Mouse (Mus musculus) adrenal gland, postnatal 4 days (tissue): Measurements from ENCODE around the gene Olfr1287. TPM values are rescaled to one million over a fixed set of nuclear protein-coding genes. Genes with fewer than 3 reads are reported as not detected.

ENCODE experiments used
- DNase-seq, 2 experiments: peaks; one replicate each; pipeline ENCODE4 v3.0.0; 2021 to 2022; ENCODE audit warnings: low spot score in 2 of 2, mixed read lengths in 2 of 2
- long read RNA-seq, 2 experiments: library from polyadenylated mRNA; stranded (forward); transcript quantifications; one replicate each; pipeline ENCODE4 v2.0.0; 2021
- total RNA-seq, 2 experiments: library from RNA; stranded (reverse); gene quantifications; 2 replicates each; pipeline ENCODE4 v1.2.3; 2021

The Olfr1287 gene
- not detected for total RNA-seq
- long read RNA-seq, experiment 1: 0 reads
- long read RNA-seq, experiment 2: 0 reads

DNA sequence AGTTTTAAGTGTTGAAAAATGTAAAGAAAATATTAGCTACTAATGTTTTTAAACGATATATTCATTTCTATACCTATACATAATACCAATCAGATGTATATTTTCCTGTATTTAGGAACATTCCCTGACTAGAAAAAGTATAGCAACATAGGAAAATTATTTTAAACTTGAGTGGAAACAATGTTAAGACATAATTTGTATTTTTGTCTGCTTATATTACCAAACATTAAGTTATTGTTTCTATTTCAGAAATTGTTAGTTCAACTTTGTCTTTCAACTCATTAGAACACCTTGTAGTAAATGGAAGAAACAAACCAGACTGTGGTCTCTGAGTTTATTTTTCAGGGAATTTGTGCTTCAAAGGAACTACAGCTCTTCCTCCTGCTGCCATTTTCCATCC is at the start of gene Olfr1287:
TSS of gene Olfr1287 (plus strand) at position 301 of the 400 bp plus-strand sequence.
- DNase-seq: no peak

DNA sequence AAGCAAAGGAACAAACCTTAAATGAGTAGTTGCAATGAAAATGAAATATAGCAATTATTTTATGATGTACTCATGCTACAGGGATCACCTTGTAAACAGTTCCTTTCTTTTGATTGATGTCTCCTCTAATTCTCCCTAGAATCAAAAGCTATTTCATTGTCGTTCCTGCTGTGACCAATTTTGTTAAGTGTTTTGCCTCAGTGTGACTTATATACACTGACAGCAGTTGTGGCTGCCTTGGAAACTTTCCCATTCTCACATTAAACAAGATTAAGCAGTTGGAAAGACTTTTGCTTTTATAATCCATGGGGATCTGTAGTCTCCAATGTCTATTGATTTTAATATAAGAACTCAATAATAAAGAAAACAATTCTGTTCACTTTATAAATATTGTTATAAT is 26.0 kb upstream of the Olfr1287 start, which contains the start of gene Olfr1286:
TSS of gene Olfr1286 (minus strand) at position 185 of the 400 bp plus-strand sequence.
- no peak for DNase-seq

DNA sequence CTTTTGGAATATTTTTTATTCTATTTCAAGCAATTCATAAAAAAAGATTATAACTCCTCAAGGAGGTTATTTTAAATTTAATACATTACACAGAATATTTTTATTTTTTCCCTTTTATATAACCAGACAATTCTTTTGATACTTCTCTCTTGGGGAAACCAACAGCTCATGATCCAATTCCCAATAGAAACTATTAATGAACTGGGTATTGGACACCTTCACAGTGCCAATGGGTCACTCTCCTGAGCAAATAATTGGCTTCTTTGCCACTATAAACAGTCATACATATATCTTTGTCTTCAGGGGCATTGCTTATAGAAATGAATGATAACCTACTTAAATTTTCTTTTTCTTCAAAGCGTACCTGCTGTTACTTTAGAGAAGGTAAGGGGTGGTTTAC is 24.9 kb downstream of the Olfr1287 start, which contains the start of gene Olfr1288:
TSS of gene Olfr1288 (plus strand) at position 301 of the 400 bp plus-strand sequence.
- no peak for DNase-seq

DNA sequence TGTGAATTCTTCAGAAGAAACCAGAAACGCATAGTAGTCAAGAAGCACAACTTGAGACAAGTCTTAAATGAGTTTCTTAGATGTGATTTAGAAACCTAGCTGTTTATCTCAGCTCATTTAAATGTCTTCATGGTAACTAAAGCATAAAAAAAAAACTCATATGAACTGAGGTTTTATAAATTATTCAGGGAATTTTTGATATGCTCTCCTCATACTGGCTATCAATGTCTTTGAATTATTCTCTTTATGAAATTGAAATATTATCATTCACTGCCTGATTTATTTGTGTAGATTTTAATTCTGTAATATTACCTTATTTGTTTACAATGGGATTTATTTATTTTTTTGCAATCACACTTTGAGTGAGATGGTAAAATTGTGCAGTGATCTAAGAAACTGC is 31.6 kb downstream of the Olfr1287 start, which contains the start of gene Olfr1289:
TSS of gene Olfr1289 (plus strand) at position 301 of the 400 bp plus-strand sequence.
- DNase-seq: no peak

DNA sequence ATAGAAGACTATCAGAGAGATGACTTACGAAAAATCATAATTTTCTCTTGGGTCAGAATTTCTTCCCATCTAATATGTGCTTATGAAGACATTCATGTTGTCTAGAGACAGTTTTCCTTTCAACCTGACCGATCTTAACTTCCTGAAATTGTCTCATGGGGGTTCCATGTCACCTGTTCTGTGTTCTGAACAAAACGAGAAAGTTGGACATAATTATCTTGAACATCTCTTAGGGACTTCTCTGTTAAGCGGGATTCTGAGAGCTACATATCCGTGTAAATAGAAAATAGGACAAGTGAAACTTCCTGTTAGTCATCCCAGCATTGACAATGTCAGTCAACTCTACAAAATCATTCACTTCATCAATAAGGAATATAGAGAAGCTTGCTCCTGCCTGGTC is 44.8 kb downstream of the Olfr1287 start, which contains the start of gene Olfr1290:
TSS of gene Olfr1290 (minus strand) at position 101 of the 400 bp plus-strand sequence.
- DNase-seq: no peak

DNA sequence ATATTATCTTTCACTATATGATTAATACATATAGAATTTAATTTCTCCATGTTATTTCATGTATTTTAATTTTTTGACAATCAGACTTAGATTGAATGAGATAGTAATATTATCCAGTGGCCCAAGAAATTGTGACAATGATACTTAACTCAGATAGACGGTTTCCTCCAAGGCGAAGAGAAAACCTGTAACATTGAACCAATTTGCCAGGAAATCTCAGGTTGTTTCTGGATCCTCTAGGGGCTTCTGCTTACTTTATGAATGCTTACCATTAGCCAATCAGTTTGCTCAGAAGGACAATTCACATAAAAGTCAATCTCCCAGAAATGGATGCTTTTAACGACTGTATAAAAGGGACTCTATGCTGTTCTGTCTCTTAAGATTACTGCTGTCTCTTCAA is 47.9 kb downstream of the Olfr1287 start, which contains the start of gene Olfr1291-ps1:
TSS of gene Olfr1291-ps1 (plus strand) at position 301 of the 400 bp plus-strand sequence.
- DNase-seq: no peak

Other genes with a start within 250 kb of the Olfr1287 start
- gene 4930430A15Rik, start 219.5 kb upstream of the Olfr1287 start, total RNA-seq: not detected
- gene Olfr1275, start 213.9 kb upstream of the Olfr1287 start, total RNA-seq: not detected
- not detected for gene Olfr1276, start 194.6 kb upstream of the Olfr1287 start, total RNA-seq
- not detected for gene Olfr1277, start 175.0 kb upstream of the Olfr1287 start, total RNA-seq
- gene Olfr1278, start 159.0 kb upstream of the Olfr1287 start, total RNA-seq: not detected
- not detected for gene Olfr1279, start 148.5 kb upstream of the Olfr1287 start, total RNA-seq
- gene Olfr1280, start 135.1 kb upstream of the Olfr1287 start, total RNA-seq: not detected
- not detected for gene Olfr1281, start 122.6 kb upstream of the Olfr1287 start, total RNA-seq
- not detected for gene Olfr1282, start 113.1 kb upstream of the Olfr1287 start, total RNA-seq
- not detected for gene Olfr1283, start 82.4 kb upstream of the Olfr1287 start, total RNA-seq
- gene Olfr1284, start 73.6 kb upstream of the Olfr1287 start, total RNA-seq: not detected
- not detected for gene Olfr1286, start 26.0 kb upstream of the Olfr1287 start, total RNA-seq
- not detected for gene Olfr1288, start 25.0 kb downstream of the Olfr1287 start, total RNA-seq
- not detected for gene Olfr1289, start 31.7 kb downstream of the Olfr1287 start, total RNA-seq
- not detected for gene Olfr1290, start 44.7 kb downstream of the Olfr1287 start, total RNA-seq
- gene Olfr1291-ps1, start 48.0 kb downstream of the Olfr1287 start, total RNA-seq: not detected
- gene Olfr1293-ps, start 76.1 kb downstream of the Olfr1287 start, total RNA-seq: not detected
- gene Olfr1294, start 91.1 kb downstream of the Olfr1287 start, total RNA-seq: not detected
- gene Olfr1295, start 120.5 kb downstream of the Olfr1287 start, total RNA-seq: not detected
- not detected for gene Olfr1297, start 177.4 kb downstream of the Olfr1287 start, total RNA-seq
- gene Olfr1298, start 200.1 kb downstream of the Olfr1287 start, total RNA-seq: not detected
- gene Olfr1299, start 212.3 kb downstream of the Olfr1287 start, total RNA-seq: not detected